Mouse (Mus musculus) gastrocnemius, postnatal 36 days (tissue): ENCODE data around the gene Rhd. TPM values are rescaled to one million over a fixed set of nuclear protein-coding genes. Genes with fewer than 3 reads are reported as not detected.
"Not testable (repeated sequence)": the region's sequence is repeated elsewhere in the genome, so short reads cannot be mapped to it uniquely, and the experiment has no call there.

Experiments used
- DNase-seq, 2 experiments: peaks; one replicate each; pipeline ENCODE4 v3.0.0; 2022
- intact Hi-C: fragments of 180-260 bp; cut with DNase I; formaldehyde crosslinking; loops from one replicate; pipeline ENCODE4 v1.15.1; 2025
- long read RNA-seq, 2 experiments: library from polyadenylated mRNA; stranded (forward); transcript quantifications; one replicate each; pipeline ENCODE4 v2.0.0; 2021
- total RNA-seq, 2 experiments: library from RNA; stranded (reverse); gene quantifications; 2 replicates each; pipeline ENCODE4 v1.2.3; 2021

Gene Rhd
- not detected for total RNA-seq
- long read RNA-seq, experiment 1, partial matches to known transcripts = 1 of 1 reads
- long read RNA-seq, experiment 1, other reads (novel, unspliced or antisense) = 0 of 1 reads
- long read RNA-seq, experiment 2, partial matches to known transcripts = 0 of 1 reads
- long read RNA-seq, experiment 2, other reads (novel, unspliced or antisense) = 1 of 1 reads

DNA sequence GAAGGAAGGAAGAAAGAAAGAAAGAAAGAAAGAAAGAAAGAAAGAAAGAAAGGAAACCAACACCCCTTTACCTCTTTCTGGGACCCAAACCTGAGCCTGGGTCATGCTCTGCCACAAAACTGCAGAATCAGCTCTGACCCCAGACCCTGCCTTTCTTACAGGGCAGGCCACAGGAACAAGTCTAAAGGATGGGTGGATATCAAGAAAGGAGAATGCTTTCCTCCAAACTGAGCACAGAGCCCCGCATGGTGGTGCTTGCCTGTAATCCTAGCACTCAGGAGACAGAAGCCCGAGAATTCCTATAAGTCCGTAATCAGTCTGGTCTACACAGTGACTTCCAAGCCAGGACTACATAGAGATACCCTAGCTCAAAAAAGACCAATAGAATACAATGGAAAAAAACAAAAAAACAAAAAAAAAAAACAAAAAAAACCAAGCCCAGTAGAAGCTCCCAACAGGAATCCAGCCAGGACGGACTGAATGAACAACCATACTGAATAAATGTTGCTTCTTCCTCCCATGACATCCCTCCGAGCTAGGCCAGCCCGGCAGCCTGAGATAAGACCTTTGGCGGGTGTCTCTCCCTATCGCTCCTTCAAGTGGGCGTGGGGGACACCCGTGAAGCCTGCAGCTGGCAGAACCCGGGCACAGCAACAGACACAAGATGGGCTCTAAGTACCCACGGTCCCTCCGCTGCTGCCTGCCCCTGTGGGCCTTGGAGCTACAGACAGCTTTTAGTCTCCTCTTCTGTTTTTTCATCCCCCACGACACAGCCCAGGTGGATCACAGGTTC is at the start of gene Rhd:
Gene Rhd, plus strand, starts transcription at position 600 of the 793 bp plus-strand sequence.
- DNase-seq = no peak
- intact Hi-C loops = no loop called here

DNA sequence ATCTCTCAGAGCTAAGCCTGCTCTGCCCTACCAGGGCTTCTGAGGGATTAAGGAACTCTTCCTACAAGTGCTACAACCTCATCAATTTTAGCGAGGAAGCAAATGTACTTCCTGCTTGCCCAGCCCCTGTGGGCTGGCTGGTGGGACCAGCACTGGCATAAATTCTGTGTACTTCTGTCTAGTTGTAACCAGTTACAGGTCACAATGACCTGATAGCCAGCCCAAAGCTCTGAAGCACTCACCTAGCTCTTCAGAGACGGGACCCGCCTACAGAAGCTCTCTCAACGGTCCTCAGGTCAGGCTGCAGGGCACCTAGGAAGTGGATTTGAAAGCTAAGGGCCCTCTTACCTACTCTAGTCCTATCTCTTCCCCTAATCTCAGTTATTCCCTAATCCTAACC is 46.6 kb upstream of the Rhd start:
- intact Hi-C loops = no loop called here
- no peak for DNase-seq

DNA sequence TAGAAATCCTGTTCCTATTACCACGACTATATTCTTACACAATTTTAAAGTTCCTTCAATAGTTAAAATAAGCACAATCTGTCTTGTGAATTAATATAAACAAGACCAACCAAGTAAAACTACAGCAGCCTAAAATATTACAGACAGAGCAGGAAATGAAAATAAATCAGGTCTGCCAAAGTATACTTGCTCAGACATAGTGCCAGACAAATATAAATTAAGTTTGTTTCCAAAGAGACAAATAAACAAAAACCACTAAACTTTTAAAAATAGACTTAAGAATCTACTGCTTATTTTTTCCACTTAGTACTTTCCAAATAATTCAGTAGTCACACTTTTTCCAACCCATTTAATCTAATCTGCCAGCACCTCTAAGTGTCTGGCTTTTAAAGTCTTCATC is 43.3 kb upstream of the Rhd start:
- no peak for DNase-seq
- intact Hi-C loops = no loop called here

DNA sequence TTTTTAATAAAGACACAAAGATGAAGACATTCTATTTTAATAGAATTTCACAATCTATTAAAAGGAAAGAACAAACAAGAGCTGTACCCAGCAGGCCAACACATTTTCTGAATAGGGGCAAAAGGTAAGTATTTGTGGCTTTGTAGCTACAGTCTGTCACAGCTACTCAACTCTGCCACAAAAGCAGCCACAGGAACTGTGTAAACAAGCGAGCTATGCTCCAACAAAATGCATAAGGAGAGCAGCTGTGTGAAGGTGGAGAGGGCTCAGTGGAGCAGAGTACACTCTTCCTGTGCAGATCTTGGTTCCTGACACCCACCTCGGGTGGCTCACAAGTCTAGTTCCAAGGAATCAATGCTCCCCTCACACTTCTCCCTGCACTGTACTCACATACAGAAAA is 40.8 kb upstream of the Rhd start:
- intact Hi-C loops = no loop called here
- DNase-seq = no peak

GRCm38 (mm10) chr4:134825864-134826263 is 38.5 kb upstream of the Rhd start:
- intact Hi-C loops = loop anchor here (1.0 kb wide), 1 partner anchor 17 kb away; no protein-coding TSS in a partner anchor
- DNase-seq = not testable (repeated sequence)

- intact Hi-C loops = no loop called here
- no peak for DNase-seq
Observed at GRCm38 (mm10) chr4:134826348-134826747, 38.0 kb upstream of the Rhd start.

DNA sequence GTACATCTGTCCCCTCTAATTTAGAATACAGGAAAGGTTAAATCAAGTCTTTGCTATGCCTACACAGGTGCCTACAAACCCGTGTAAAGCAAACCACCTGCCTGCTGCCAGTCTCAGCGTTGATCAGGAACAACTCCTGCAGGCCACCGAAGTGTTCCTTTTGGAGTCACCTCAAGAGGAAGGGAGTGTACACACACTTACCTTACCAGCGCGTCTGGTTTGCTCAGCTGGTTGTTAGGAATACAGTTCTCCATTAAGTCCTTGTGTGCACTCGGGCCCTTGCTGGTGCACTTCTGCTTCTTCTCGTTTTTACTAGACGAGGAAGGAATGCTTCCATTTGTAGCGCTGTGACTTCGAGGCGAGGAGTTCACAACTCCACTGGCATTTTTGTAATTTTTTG is 36.5 kb upstream of the Rhd start:
- DNase-seq = no peak
- intact Hi-C loops = no loop called here

GRCm38 (mm10) chr4:134831934-134832333 is 32.4 kb upstream of the Rhd start:
- intact Hi-C loops = no loop called here
- DNase-seq = no peak

GRCm38 (mm10) chr4:134835486-134835885 is 28.9 kb upstream of the Rhd start:
- intact Hi-C loops = no loop called here
- DNase-seq = no peak

DNA sequence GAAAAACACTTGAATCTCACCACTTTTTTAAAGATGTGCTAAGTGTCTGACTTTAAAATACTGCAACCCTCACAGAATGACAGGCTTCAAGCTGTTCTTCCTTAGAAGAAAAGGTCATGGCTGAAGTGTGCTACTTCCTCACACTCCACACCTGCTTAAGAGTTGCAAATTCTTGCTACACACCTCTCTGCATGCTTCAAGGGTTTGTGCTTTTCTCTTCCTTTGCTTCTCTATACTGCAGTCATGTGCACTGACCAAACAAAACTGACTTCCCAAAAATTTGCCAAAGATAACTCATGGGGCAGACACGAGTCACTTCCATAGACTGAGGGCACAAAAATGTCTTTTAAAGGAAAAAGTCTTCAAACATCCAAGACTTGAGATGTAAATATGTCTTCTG is 26.1 kb upstream of the Rhd start:
- DNase-seq = no peak
- intact Hi-C loops = no loop called here

DNA sequence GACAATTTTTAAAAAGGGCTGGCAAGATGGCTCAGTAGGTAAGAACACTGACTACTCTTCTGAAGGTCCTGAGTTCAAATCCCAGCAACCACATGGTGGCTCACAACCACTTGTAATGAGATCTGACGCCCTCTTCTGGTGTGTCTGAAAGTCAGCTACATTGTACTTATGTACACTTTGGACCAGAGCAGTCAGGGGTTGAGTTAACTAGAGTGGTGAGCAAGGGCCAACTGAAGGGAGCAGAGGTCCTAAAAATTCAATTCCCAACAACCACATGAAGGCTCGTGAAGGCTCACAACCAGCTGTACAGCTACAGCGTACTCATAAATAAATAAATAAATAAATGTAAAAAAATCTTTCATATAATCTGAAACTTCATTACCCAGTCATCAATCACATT is 25.6 kb upstream of the Rhd start:
- DNase-seq, intact Hi-C loops: not testable (repeated sequence)

DNA sequence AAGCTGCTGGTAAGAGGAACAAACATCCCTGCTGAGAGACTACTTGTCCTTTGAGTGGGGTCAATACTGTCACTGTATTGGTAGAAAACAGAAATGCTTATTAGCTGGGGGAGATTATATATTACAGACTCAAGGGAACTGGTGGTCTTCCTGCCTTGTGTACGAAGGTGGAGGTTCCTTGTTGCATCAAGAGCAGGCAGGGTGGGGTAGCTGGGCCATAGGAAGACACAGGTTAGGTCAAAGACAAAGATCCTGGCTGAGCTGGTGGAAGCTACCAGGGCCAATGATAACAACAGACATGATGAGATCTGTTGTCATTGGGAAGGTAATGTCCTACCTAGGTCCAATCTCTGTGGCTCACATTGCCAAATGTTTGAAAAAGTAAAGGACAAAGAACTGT is 24.1 kb upstream of the Rhd start:
- intact Hi-C loops = no loop called here
- no peak for DNase-seq

GRCm38 (mm10) chr4:134843566-134843965 is 20.8 kb upstream of the Rhd start:
- no peak for DNase-seq
- intact Hi-C loops = no loop called here

DNA sequence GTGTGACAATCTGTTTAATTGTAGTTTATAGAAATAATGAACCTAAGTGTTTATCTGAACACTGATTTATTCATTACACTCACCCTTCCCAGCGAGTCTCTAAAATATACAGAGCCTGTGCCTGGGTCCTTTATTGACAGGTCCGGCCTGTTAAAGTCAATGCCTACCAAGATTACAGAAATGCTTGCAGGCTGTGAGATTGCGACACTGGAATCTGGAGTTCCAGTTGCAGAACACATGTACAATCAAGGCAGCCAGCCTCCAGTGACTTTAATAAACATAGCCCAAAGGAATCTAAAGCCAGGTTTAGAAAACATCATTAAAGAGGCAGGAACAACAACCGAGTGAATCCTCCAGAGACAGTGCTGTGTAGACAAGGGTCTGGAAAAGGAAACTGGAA is 16.7 kb upstream of the Rhd start:
- intact Hi-C loops = loop anchor here (5.0 kb wide), 1 partner anchor 1160 kb away; no protein-coding TSS in a partner anchor
- DNase-seq = no peak

- no peak for DNase-seq
- intact Hi-C loops = loop anchor here (5.0 kb wide), 1 partner anchor 72 kb away; the partner anchor contains the start of gene Rsrp1
Observed at GRCm38 (mm10) chr4:134850551-134850950, 13.8 kb upstream of the Rhd start.

DNA sequence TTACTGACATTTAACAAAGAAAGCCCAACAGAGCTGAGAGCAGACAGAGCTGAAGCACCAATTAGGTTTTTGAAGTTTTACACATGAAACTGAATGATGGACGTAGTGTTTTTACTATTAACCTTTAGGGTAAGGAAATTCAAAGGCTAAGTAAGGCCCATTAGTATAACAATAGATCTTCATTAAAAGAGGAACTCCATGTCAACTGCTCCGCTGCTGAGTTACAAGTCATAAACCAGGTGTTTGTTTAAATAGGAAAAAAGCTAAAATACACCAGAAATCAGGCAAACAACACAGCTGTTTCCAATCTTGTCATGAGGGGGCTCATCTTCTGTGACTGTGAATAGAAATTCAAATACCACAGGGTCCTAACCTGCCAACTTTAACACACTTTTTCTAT is 13.1 kb upstream of the Rhd start:
- no peak for DNase-seq
- intact Hi-C loops = loop anchor here (5.0 kb wide), 1 partner anchor 71 kb away; the partner anchor contains the start of gene Rsrp1

DNA sequence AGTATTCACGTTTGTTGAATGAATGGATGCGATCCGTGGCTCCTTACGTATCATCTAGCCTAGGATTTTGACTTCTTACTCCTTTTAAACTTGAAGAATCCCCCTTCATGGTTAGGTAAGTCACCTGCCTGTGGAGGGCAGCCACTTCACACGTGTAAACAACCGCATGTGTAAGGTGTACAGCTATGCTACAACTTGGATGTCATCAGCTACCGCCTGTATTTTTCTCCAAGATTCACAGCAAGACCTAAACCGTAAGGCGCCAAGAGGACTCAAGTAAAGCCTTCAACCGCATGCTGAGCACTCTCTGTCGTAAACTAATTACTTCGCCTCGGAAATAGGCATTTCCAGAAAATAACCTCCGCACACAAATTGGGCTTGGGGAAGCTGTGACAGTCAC is 12.5 kb upstream of the Rhd start:
- DNase-seq = no peak
- intact Hi-C loops = loop anchor here (5.0 kb wide), 1 partner anchor 70 kb away; the partner anchor contains the start of gene Rsrp1

GRCm38 (mm10) chr4:134852438-134853255 is 11.7 kb upstream of the Rhd start:
- DNase-seq = peak in 1 of 2 experiments; percentile 38
- intact Hi-C loops = loop anchor here (5.0 kb wide), 1 partner anchor 70 kb away; the partner anchor contains the start of gene Rsrp1

DNA sequence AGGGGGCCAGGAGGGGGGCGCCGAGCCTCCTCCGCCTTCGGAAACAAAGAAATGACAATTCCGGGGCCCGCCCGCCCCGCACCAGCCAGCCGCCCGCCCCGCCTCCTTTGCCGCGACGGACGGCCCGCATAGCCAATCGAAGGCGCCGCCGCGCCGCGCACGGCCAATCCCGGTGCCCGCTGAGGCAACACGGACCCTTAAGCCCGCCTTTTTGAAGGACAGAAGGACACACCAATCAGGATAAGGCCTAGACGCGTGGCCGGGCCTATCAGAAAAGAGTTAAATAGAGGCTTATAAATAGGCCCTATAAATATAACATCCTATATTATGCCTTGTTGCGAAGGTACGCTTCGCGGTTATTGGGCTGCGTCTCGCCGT is 11.1 kb upstream of the Rhd start, which contains the start of gene Maco1:
Gene Maco1, minus strand, starts transcription at position 87 of the 378 bp plus-strand sequence.
- peak; percentile 98 to 99 for DNase-seq
- intact Hi-C loops = loop anchor here (5.0 kb wide), 1 partner anchor 69 kb away; the partner anchor contains the start of gene Rsrp1

GRCm38 (mm10) chr4:134853637-134854485 is 10.5 kb upstream of the Rhd start:
- DNase-seq = peak; percentile 87 to 94
- intact Hi-C loops = loop anchor here (5.0 kb wide), 1 partner anchor 68 kb away; the partner anchor contains the start of gene Rsrp1
